Mouse (Mus musculus) stomach, postnatal 0 days (tissue): ENCODE results near the gene Rtl5. TPM values are rescaled to one million over a fixed set of nuclear protein-coding genes. Genes with fewer than 3 reads are reported as not detected.

Source experiments
- ATAC-seq: fragments of 200-750 bp; cut with Nextera tagmentation; 2 replicates; pipeline ENCODE4 v1.8.0; 2017; ENCODE audit not compliant: low FRiP score, low TSS enrichment
- DNase-seq: peaks from one replicate; pipeline ENCODE4 v3.0.0-alpha.2; 2016; ENCODE audit warnings: low spot score
- H3K27ac ChIP-seq: fragments of 300-500 bp; sonication (generic); replicated peaks from 2 replicates; pipeline ENCODE4 v1.5.1; 2014; ENCODE audit warnings: mild to moderate bottlenecking, control low read depth
- H3K27me3 ChIP-seq: fragments of 300-500 bp; sonication (generic); 2 replicates; pipeline ENCODE4 v1.6.1; 2014; ENCODE audit warnings: low read length; ENCODE audit not compliant: control insufficient read depth, insufficient read depth
- H3K36me3 ChIP-seq: fragments of 300-500 bp; sonication (generic); 2 replicates; pipeline ENCODE4 v1.6.1; 2014; ENCODE audit warnings: low read length, mixed read lengths; ENCODE audit not compliant: control insufficient read depth, insufficient read depth
- H3K4me1 ChIP-seq: fragments of 300-500 bp; sonication (generic); replicated peaks from 2 replicates; pipeline ENCODE4 v1.6.1; 2014; ENCODE audit warnings: antibody characterized with exemption; ENCODE audit not compliant: control insufficient read depth, insufficient read depth
- H3K4me2 ChIP-seq: fragments of 300-500 bp; sonication (generic); replicated peaks from 2 replicates; pipeline ENCODE4 v1.6.1; 2014; ENCODE audit warnings: low read depth, mild to moderate bottlenecking, control low read depth, moderate library complexity
- H3K4me3 ChIP-seq: fragments of 300-500 bp; sonication (generic); 2 replicates; pipeline ENCODE4 v1.5.1; 2014; ENCODE audit warnings: low read depth, low read length, control low read depth
- H3K9ac ChIP-seq: fragments of 300-500 bp; sonication (generic); 2 replicates; pipeline ENCODE4 v1.6.1; 2014; ENCODE audit warnings: mild to moderate bottlenecking, low read length, control low read depth, mixed read lengths
- H3K9me3 ChIP-seq: fragments of 300-500 bp; sonication (generic); 2 replicates; pipeline ENCODE4 v1.6.1; 2016; ENCODE audit warnings: low read length; ENCODE audit not compliant: control insufficient read depth
- CTCF ChIP-seq: IDR thresholded peaks from 2 replicates; pipeline ENCODE4 v1.5.1; 2016; ENCODE audit warnings: antibody characterized with exemption, low read depth, mild to moderate bottlenecking, moderate library complexity
- EP300 ChIP-seq: optimal IDR thresholded peaks from 2 replicates; pipeline ENCODE3; 2016; ENCODE audit warnings: antibody characterized with exemption
- WGBS: fragments of 180-500 bp; shearing (Covaris S2); extraction: QIAGEN DNeasy Blood & Tissue Kit; methylation state at CpG from one replicate; pipeline ENCODE4 v1.1.7; 2014; 5-methylcytosine and 5-hydroxymethylcytosine counted together
- polyA plus RNA-seq: library from polyadenylated mRNA; unstranded; fragments of >200 nt; fragmentation: Nextera tagmentation; extraction: Ambion mirVana; gene quantifications from 2 replicates; pipeline ENCODE4 v1.2.1, GENCODE M21; 2015

Rtl5 gene
- polyA plus RNA-seq, 1 experiment from 2014 or later = 0.64 TPM

- no peak overlapping the region for H3K4me3 ChIP-seq
- WGBS = 62% methylated on average over 7 of the region's 7 CpGs
- H3K27me3 ChIP-seq = no peaks in the 10 kb centered on the region
- H3K9ac ChIP-seq = no peak overlapping the region
- no peaks in the 10 kb centered on the region for H3K9me3 ChIP-seq
- no peaks in the 10 kb centered on the region for H3K4me1 ChIP-seq
- H3K36me3 ChIP-seq = no peaks in the 10 kb centered on the region
- no peak for DNase-seq
- no peak for ATAC-seq
- no peak overlapping the region for H3K4me2 ChIP-seq
- TF ChIP-seq CTCF = no peak
- no peak for TF ChIP-seq EP300
- no peak overlapping the region for H3K27ac ChIP-seq
Observed at GRCm38 (mm10) chrX:102101886-102102285, 30.8 kb upstream of the Rtl5 start.

DNA sequence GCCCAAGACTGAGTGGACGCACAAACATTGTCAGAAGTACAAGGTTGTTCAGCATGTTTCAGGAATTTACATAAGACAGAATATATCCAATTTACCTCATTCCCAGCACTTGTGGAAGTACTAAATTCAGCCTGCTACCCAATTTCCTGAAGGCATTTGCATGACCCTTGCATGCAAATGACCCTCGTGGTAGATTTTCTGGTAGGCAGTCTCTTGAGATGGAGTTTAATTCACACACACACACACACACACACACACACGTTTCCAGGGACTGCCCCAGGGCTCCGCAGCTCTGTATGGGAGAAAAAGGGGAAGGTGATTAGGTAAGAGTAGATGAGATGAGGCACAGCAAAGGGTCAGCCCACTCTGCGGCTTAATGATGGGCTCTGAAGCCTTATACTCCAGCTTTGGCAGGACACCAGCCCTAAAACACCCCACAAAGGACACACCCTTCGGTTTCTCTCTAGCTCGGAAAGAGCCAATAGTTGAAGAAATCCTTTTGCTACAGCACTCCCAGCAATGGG, 23.3 kb upstream of the Rtl5 start:
- Histone ChIP-seq H3K27me3 (no peaks in the 10 kb centered on the region), H3K4me1 (no peaks in the 10 kb centered on the region), H3K27ac (no peak overlapping the region), H3K4me2 (no peak overlapping the region), H3K36me3 (no peaks in the 10 kb centered on the region), H3K4me3 (no peak overlapping the region), H3K9ac (no peak overlapping the region), H3K9me3 (no peaks in the 10 kb centered on the region)
- 67% methylated on average over 7 of the region's 7 CpGs for WGBS
- TF ChIP-seq EP300 = no peak
- TF ChIP-seq CTCF = no peak
- DNase-seq (no peak), ATAC-seq (no peak)

DNA sequence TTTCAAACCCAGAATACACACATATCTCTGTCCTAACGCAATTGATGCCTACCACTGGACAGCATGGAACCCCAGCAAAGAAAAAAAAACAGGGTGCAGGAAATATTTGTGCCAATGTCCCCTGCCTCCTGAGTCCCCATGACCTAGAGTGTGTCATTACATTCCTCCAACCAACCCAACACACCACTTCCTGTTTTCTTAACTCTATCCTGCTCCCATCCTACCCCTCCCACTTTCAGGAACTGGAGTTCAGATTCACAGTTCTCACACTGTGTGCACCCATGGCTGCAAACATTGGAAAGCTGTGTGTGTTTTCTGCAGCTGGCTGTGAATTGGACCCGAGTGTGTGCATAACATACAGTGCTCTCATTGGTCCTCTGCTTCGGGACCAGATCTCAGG, 19.5 kb upstream of the Rtl5 start:
- no peak for TF ChIP-seq EP300
- TF ChIP-seq CTCF = no peak
- ATAC-seq = 0 out of 2 replicates have a peak, but pooled peaks have one; percentile 15

DNA sequence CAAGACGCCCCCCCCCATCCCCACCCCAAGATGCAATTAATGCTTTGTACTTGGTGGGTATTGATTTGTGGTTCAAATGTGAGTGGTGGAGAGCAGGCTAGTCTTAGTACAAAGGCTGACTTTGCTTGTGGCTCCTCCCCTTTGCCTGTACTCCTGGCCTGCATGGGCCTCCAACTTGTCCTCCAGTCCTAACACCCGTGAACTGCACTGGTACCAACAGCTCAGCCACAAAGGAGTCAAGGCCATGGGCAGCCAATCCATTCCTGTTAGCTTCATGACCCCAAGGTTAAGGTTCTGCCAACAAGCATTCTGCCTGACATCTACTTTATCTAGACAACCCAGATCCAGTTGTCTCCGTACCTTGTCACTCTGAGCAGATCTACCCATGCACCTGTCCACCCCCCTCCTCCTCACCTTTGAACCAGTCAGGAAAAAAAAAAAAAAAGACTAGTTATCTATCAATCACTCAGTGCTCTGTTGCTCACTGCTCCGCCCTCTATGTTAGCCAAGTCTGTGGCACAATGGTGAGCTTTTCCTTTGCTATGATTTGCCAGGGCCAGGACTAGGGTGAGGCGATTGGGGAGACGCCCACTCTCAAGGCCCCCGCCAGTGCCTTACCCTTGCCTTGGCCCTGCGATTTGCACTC, 14.8 kb upstream of the Rtl5 start:
- H3K27ac ChIP-seq = no peak overlapping the region
- no peaks in the 10 kb centered on the region for H3K27me3 ChIP-seq
- H3K9ac ChIP-seq = no peak overlapping the region
- no peak overlapping the region for H3K4me2 ChIP-seq
- no peak overlapping the region for H3K4me3 ChIP-seq
- ATAC-seq (peak; percentile 65; the same call in 1 of the 2 replicates), DNase-seq (no peak)
- WGBS = 73% methylated on average over 7 of the region's 8 CpGs
- H3K4me1 ChIP-seq = no peaks in the 10 kb centered on the region
- TF ChIP-seq CTCF (no peak), EP300 (no peak)
- H3K9me3 ChIP-seq = no peaks in the 10 kb centered on the region
- no peaks in the 10 kb centered on the region for H3K36me3 ChIP-seq

More for the DNA sequence above, 19.5 kb upstream of the Rtl5 start:
- 83% methylated on average over 3 of the region's 3 CpGs for WGBS
- no peak overlapping the region for H3K4me3 ChIP-seq
- no peaks in the 10 kb centered on the region for H3K4me1 ChIP-seq
- DNase-seq = no peak
- no peaks in the 10 kb centered on the region for H3K9me3 ChIP-seq
- no peaks in the 10 kb centered on the region for H3K36me3 ChIP-seq
- no peak overlapping the region for H3K27ac ChIP-seq
- H3K4me2 ChIP-seq = no peak overlapping the region
- no peak overlapping the region for H3K9ac ChIP-seq
- no peaks in the 10 kb centered on the region for H3K27me3 ChIP-seq

- Histone ChIP-seq H3K4me2 (no peak overlapping the region), H3K27ac (no peak overlapping the region), H3K36me3 (no peaks in the 10 kb centered on the region), H3K4me3 (no peak overlapping the region), H3K27me3 (no peaks in the 10 kb centered on the region), H3K9me3 (no peaks in the 10 kb centered on the region), H3K9ac (no peak overlapping the region), H3K4me1 (no peaks in the 10 kb centered on the region)
- DNase-seq (no peak), ATAC-seq (no peak)
- TF ChIP-seq CTCF (no peak), EP300 (no peak)
- 41% methylated on average over 5 of the region's 5 CpGs for WGBS
Observed at GRCm38 (mm10) chrX:102082340-102082739, 11.2 kb upstream of the Rtl5 start.

- Histone ChIP-seq H3K27ac (no peak overlapping the region), H3K4me2 (no peak overlapping the region), H3K36me3 (no peaks in the 10 kb centered on the region), H3K4me3 (no peak overlapping the region), H3K9ac (no peak overlapping the region), H3K4me1 (no peaks in the 10 kb centered on the region), H3K9me3 (no peaks in the 10 kb centered on the region), H3K27me3 (no peaks in the 10 kb centered on the region)
- no peak for ATAC-seq
- TF ChIP-seq CTCF (no peak), EP300 (no peak)
- WGBS = 41% methylated on average over 7 of the region's 7 CpGs
- no peak for DNase-seq
Observed at GRCm38 (mm10) chrX:102081573-102082279, 10.6 kb upstream of the Rtl5 start.
